Mouse (Mus musculus): Measurements from ENCODE around the gene Sorcs2.
"Not testable (repeated sequence)": the region's sequence is repeated elsewhere in the genome, so short reads cannot be mapped to it uniquely, and the experiment has no call there.

The Sorcs2 gene

GRCm38 (mm10) chr5:36390591-36390927 is 7.4 kb downstream of the Sorcs2 start:
- not testable (repeated sequence) for DNase-seq (ENCODE audit: low spot score)

- no peak for DNase-seq (ENCODE audit: low spot score)
Measured at GRCm38 (mm10) chr5:36389731-36390590, 8.0 kb downstream of the Sorcs2 start.

- no peak for DNase-seq (ENCODE audit: low spot score)
Measured at GRCm38 (mm10) chr5:36385062-36385461, 12.9 kb downstream of the Sorcs2 start.

- no peak for DNase-seq (ENCODE audit: low spot score)
Measured at GRCm38 (mm10) chr5:36383431-36383830, 14.5 kb downstream of the Sorcs2 start.

- DNase-seq (ENCODE audit: low spot score): no peak
Measured at GRCm38 (mm10) chr5:36382721-36383120, 15.2 kb downstream of the Sorcs2 start.

GRCm38 (mm10) chr5:36382134-36382693 is 15.7 kb downstream of the Sorcs2 start:
- no peak for DNase-seq (ENCODE audit: low spot score)

GRCm38 (mm10) chr5:36379938-36380511 is 17.9 kb downstream of the Sorcs2 start:
- peak; percentile 46 for DNase-seq (ENCODE audit: low spot score)

GRCm38 (mm10) chr5:36378370-36378738 is 19.6 kb downstream of the Sorcs2 start:
- no peak for DNase-seq (ENCODE audit: low spot score)

- DNase-seq (ENCODE audit: low spot score): no peak
Measured at GRCm38 (mm10) chr5:36377456-36378369, 20.2 kb downstream of the Sorcs2 start.

GRCm38 (mm10) chr5:36375886-36376285 is 22.1 kb downstream of the Sorcs2 start:
- no peak for DNase-seq (ENCODE audit: low spot score)

- DNase-seq (ENCODE audit: low spot score): no peak
Measured at GRCm38 (mm10) chr5:36374221-36375050, 23.5 kb downstream of the Sorcs2 start.

- no peak for DNase-seq (ENCODE audit: low spot score)
Measured at GRCm38 (mm10) chr5:36373246-36373891, 24.6 kb downstream of the Sorcs2 start.

GRCm38 (mm10) chr5:36371731-36372130 is 26.2 kb downstream of the Sorcs2 start:
- DNase-seq (ENCODE audit: low spot score): no peak

GRCm38 (mm10) chr5:36369261-36369684 is 28.7 kb downstream of the Sorcs2 start:
- no peak for DNase-seq (ENCODE audit: low spot score)

- DNase-seq (ENCODE audit: low spot score): no peak
Measured at GRCm38 (mm10) chr5:36368511-36369135, 29.3 kb downstream of the Sorcs2 start.

GRCm38 (mm10) chr5:36367911-36368310 is 30.0 kb downstream of the Sorcs2 start:
- DNase-seq (ENCODE audit: low spot score): peak; percentile 43

- no peak for DNase-seq (ENCODE audit: low spot score)
Measured at GRCm38 (mm10) chr5:36367181-36367610, 30.7 kb downstream of the Sorcs2 start.

- no peak for DNase-seq (ENCODE audit: low spot score)
Measured at GRCm38 (mm10) chr5:36361749-36362148, 36.2 kb downstream of the Sorcs2 start.

GRCm38 (mm10) chr5:36360343-36360742 is 37.6 kb downstream of the Sorcs2 start:
- no peak for DNase-seq (ENCODE audit: low spot score)

GRCm38 (mm10) chr5:36359535-36360243 is 38.2 kb downstream of the Sorcs2 start:
- peak; percentile 43 for DNase-seq (ENCODE audit: low spot score)

All from layer of hippocampus, adult 11-12 months (tissue).